Mouse (Mus musculus) liver, postnatal 0 days (tissue): ENCODE measurements around the gene Vmn1r235.
"Not testable (repeated sequence)": the region's sequence is repeated elsewhere in the genome, so short reads cannot be mapped to it uniquely, and the experiment has no call there.

Experiments used
- CTCF ChIP-seq: sonication (generic); IDR thresholded peaks from 2 replicates; pipeline ENCODE4 v1.5.1; 2016; ENCODE audit warnings: antibody characterized with exemption, low read depth
- EP300 ChIP-seq: IDR thresholded peaks from 2 replicates; pipeline ENCODE4 v1.6.1; 2016; ENCODE audit warnings: antibody characterized with exemption, low read depth, mild to moderate bottlenecking

GRCm38 (mm10) chr17:21211081-21211480 lies 45.1 kb upstream of the Vmn1r235 start:
- not testable (repeated sequence) for TF ChIP-seq CTCF, EP300
